Mouse (Mus musculus) C2C12 (cell line): ENCODE measurements at regions not wholly inside any gene's neighbourhood (a gene's known extent, or its start where the extent isn't known, plus 50 kb on each side); places are given as distances from the start of the nearest gene placed in this dataset.

Experiments used
- H3K27me3 ChIP-seq: one replicate; pipeline ENCODE4 v1.6.1; 2011; ENCODE audit not compliant: control insufficient read depth, insufficient read depth, insufficient read length
- H3K36me3 ChIP-seq: one replicate; pipeline ENCODE4 v1.6.1; 2011; ENCODE audit not compliant: control insufficient read depth, insufficient read depth
- H3K4me3 ChIP-seq: one replicate; pipeline ENCODE4 v1.5.1; 2011; ENCODE audit warnings: mild to moderate bottlenecking, control low read depth; ENCODE audit not compliant: poor library complexity, insufficient read depth, severe bottlenecking
- H3K79me2 ChIP-seq: one replicate; pipeline ENCODE4 v1.6.1; 2011; ENCODE audit not compliant: control insufficient read depth, insufficient read depth
- H3K79me3 ChIP-seq: one replicate; pipeline ENCODE4 v1.6.1; 2011; ENCODE audit warnings: low read depth, control low read depth
- H3ac ChIP-seq: one replicate; pipeline ENCODE3; 2011; ENCODE audit warnings: low read depth; ENCODE audit not compliant: control insufficient read depth, insufficient read length
- CEBPB ChIP-seq: IDR thresholded peaks from one replicate; pipeline ENCODE4 v1.6.1; 2011; ENCODE audit warnings: low read depth, mild to moderate bottlenecking, control low read depth, moderate library complexity
- CTCF ChIP-seq: IDR thresholded peaks from one replicate; pipeline ENCODE4 v1.5.1; 2011; ENCODE audit not compliant: control insufficient read depth, insufficient read depth, insufficient read length
- FOSL1 ChIP-seq: IDR thresholded peaks from one replicate; pipeline ENCODE4 v1.8.0; 2011; ENCODE audit warnings: mild to moderate bottlenecking, low read length; ENCODE audit not compliant: poor library complexity, insufficient read depth, severe bottlenecking
- MAX ChIP-seq: IDR thresholded peaks from one replicate; pipeline ENCODE4 v1.6.1; 2011; ENCODE audit warnings: mild to moderate bottlenecking, control low read depth
- MYOD1 ChIP-seq: IDR thresholded peaks from one replicate; pipeline ENCODE4 v1.6.1; 2011; ENCODE audit warnings: low read depth; ENCODE audit not compliant: control insufficient read depth, insufficient read length
- MYOG ChIP-seq: IDR thresholded peaks from one replicate; pipeline ENCODE4 v1.6.1; 2011; ENCODE audit not compliant: control insufficient read depth, insufficient read length; ENCODE audit errors: extremely low read depth
- USF1 ChIP-seq: IDR thresholded peaks from one replicate; pipeline ENCODE4 v1.6.1; 2011; ENCODE audit warnings: low read depth, mild to moderate bottlenecking, control low read depth, moderate library complexity

- H3ac ChIP-seq: no peak overlapping the region
- H3K79me3 ChIP-seq: no peaks in the 10 kb centered on the region
- H3K4me3 ChIP-seq: no peak overlapping the region
- H3K36me3 ChIP-seq: no peaks in the 10 kb centered on the region
- no peaks in the 10 kb centered on the region for H3K79me2 ChIP-seq
- H3K27me3 ChIP-seq: peaks cover 30% of the 10 kb centered on the region
- TF ChIP-seq FOSL1 (no peak), USF1 (no peak), MYOD1 (no peak), MAX (no peak), CTCF (no peak), CEBPB (no peak), MYOG (no peak)
Measured at GRCm38 (mm10) chr1:189991089-189991488, 68.9 kb upstream of the Smyd2 start.

GRCm38 (mm10) chr1:189990046-189990622 is 68.0 kb upstream of the Smyd2 start:
- H3K79me2 ChIP-seq: no peaks in the 10 kb centered on the region
- no peak overlapping the region for H3K4me3 ChIP-seq
- H3ac ChIP-seq: no peak overlapping the region
- no peaks in the 10 kb centered on the region for H3K79me3 ChIP-seq
- H3K27me3 ChIP-seq: peaks cover 30% of the 10 kb centered on the region
- TF ChIP-seq MAX (no peak), MYOD1 (no peak), MYOG (no peak), FOSL1 (no peak), USF1 (no peak), CEBPB (no peak), CTCF (no peak)
- no peaks in the 10 kb centered on the region for H3K36me3 ChIP-seq

- Histone ChIP-seq H3K36me3 (no peaks in the 10 kb centered on the region), H3K27me3 (peaks cover 28% of the 10 kb centered on the region), H3K79me3 (no peaks in the 10 kb centered on the region), H3ac (no peak overlapping the region), H3K4me3 (no peak overlapping the region), H3K79me2 (no peaks in the 10 kb centered on the region)
- TF ChIP-seq MYOG (no peak), CTCF (no peak), MYOD1 (no peak), FOSL1 (no peak), CEBPB (no peak), USF1 (no peak), MAX (no peak)
Measured at GRCm38 (mm10) chr1:189989376-189989775, 67.2 kb upstream of the Smyd2 start.

GRCm38 (mm10) chr1:189988864-189989263 is 66.7 kb upstream of the Smyd2 start:
- TF ChIP-seq CEBPB (no peak), USF1 (no peak)
- no peak overlapping the region for H3K4me3 ChIP-seq

GRCm38 (mm10) chr1:189985516-189986205 is 63.5 kb upstream of the Smyd2 start:
- no peaks in the 10 kb centered on the region for H3K36me3 ChIP-seq
- no peak for TF ChIP-seq USF1
- no peak for TF ChIP-seq MYOG
- TF ChIP-seq CEBPB: no peak
- no peak for TF ChIP-seq CTCF
- TF ChIP-seq FOSL1: no peak
- TF ChIP-seq MAX: no peak
- no peak for TF ChIP-seq MYOD1

More at GRCm38 (mm10) chr1:189988864-189989263, 66.7 kb upstream of the Smyd2 start:
- Histone ChIP-seq H3ac (no peak overlapping the region), H3K27me3 (peaks cover 28% of the 10 kb centered on the region), H3K36me3 (no peaks in the 10 kb centered on the region), H3K79me3 (no peaks in the 10 kb centered on the region), H3K79me2 (no peaks in the 10 kb centered on the region)

GRCm38 (mm10) chr1:189978244-189978643 is 56.1 kb upstream of the Smyd2 start:
- TF ChIP-seq FOSL1: no peak
- TF ChIP-seq MYOG: no peak
- TF ChIP-seq MYOD1: no peak
- no peak for TF ChIP-seq USF1
- no peak for TF ChIP-seq CTCF
- no peak for TF ChIP-seq MAX
- TF ChIP-seq CEBPB: no peak
- no peaks in the 10 kb centered on the region for H3K79me3 ChIP-seq
- H3K36me3 ChIP-seq: no peaks in the 10 kb centered on the region
- H3K79me2 ChIP-seq: no peaks in the 10 kb centered on the region
- no peak overlapping the region for H3K4me3 ChIP-seq
- no peak overlapping the region for H3ac ChIP-seq
- peaks cover 57% of the 10 kb centered on the region for H3K27me3 ChIP-seq

More at GRCm38 (mm10) chr1:189985516-189986205, 63.5 kb upstream of the Smyd2 start:
- peaks cover 18% of the 10 kb centered on the region for H3K27me3 ChIP-seq
- H3ac ChIP-seq: no peak overlapping the region
- no peaks in the 10 kb centered on the region for H3K79me2 ChIP-seq
- H3K4me3 ChIP-seq: no peak overlapping the region
- H3K79me3 ChIP-seq: no peaks in the 10 kb centered on the region
